Mouse (Mus musculus) urinary bladder, postnatal 0 days (tissue): Measurements from ENCODE around the gene Mdh1b. TPM values are rescaled to one million over a fixed set of nuclear protein-coding genes. Genes with fewer than 3 reads are reported as not detected.

Experiments
- polyA plus RNA-seq: library from polyadenylated mRNA; unstranded; fragments of >200 nt; fragmentation: Nextera tagmentation; extraction: Ambion mirVana; gene quantifications from 2 replicates; pipeline ENCODE4 v1.2.1, GENCODE M21; 2015

Gene Mdh1b
- not detected in 2 replicates for polyA plus RNA-seq

DNA sequence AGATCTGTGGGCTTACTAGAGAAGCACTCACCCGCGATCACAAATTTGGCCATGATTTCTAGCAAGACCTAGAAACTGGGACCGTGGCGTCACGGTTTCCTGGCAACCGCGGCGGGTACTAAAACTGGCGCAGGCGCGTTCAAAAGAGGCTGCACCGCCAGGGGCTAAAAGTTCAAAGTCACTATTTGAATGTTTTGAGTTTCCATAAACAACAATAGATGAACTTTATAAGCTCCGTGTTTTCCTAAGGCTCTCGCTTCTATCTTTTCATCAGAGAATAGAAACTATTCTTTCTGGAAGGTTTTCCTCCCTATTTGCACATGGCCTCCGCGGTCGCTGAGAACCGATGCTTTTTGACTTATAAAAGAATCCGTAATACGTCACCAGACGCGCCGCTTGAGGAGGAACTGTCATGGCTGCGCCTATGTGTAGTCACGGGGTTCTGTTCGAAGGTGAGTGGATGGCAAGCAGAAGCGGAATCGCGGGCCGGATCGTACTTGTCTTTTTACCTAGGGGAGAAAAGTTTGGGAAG is at the start of gene Mdh1b, which contains the start of gene Fastkd2:
TSS of gene Mdh1b (minus strand) at position 79 of the 532 bp plus-strand sequence.
TSS of gene Fastkd2 (plus strand) at position 375 of the 532 bp plus-strand sequence.

DNA sequence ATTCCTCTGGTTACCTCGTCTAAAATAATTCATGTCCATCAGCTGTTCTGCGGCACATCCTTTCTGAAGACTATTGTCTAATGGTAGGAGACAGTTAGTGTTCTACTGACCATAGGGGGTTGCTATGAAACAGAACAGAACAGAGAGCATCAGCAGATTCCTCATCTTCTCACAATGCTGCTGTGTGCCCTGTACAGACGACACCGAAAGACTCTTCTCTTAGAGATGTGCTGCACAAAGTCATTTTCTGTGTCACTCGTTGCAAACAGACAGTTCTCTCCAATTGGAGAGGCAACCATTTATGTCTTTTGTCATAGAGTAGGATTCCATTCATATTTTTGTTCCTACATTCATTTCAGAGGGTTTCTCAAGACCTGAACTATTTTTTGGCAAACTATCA is 39.0 kb upstream of the Mdh1b start, which contains the start of gene 4933402D24Rik:
TSS of gene 4933402D24Rik (minus strand) at position 101 of the 400 bp plus-strand sequence.

DNA sequence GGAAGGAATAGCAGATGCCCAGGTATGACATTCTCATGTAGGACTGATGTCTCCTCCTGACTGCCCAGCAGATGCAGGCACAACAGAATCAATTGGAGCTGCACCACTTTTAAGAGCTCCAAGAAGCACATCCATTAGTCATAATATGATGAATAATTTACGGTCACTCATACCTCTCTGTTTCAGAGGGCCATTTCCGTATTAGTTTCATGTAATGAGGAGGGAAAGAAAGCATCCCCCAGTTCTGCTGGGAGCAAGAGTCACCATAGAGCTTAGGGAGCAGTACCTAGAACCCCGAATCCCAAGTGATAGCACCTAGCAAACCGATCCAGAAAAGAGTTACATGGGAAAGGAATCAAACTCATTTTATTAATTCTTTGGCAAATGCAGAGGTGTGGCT is 43.3 kb downstream of the Mdh1b start, which contains the start of gene Dytn:
TSS of gene Dytn (minus strand) at position 101 of the 400 bp plus-strand sequence.

Other genes with a start within 250 kb of the Mdh1b start
- gene Gm39653, start 114.3 kb downstream of the Mdh1b start, polyA plus RNA-seq, result not detected in 2 replicates
- gene Dytn, start 43.4 kb downstream of the Mdh1b start, polyA plus RNA-seq, result not detected in 2 replicates
- 29.0 and 33.0 TPM in 2 replicates for gene Fastkd2, start 296 bp upstream of the Mdh1b start, polyA plus RNA-seq
- 0.08 TPM in 1 of 2 replicates, not detected in the other for gene 4933402D24Rik, start 38.9 kb upstream of the Mdh1b start, polyA plus RNA-seq